Mouse (Mus musculus) cerebellum, adult 2 months (tissue): ENCODE data around the gene Rplp2. TPM values are rescaled to one million over a fixed set of nuclear protein-coding genes. Genes with fewer than 3 reads are reported as not detected.

ENCODE experiments used
- DNase-seq, 2 experiments: peaks; one replicate each; pipeline ENCODE4 v3.0.0; 2021
- H3K27ac ChIP-seq: fragments of 200-500 bp; 2 replicates; pipeline ENCODE4 v1.5.1; 2012; ENCODE audit warnings: low read length, control low read depth, inconsistent platforms; ENCODE audit not compliant: insufficient read depth
- H3K27me3 ChIP-seq: fragments of 200-500 bp; 2 replicates; pipeline ENCODE4 v1.6.1; 2012; ENCODE audit warnings: inconsistent platforms, mild to moderate bottlenecking, low read length, moderate library complexity; ENCODE audit not compliant: control insufficient read depth, insufficient read depth
- H3K4me1 ChIP-seq: fragments of 200-500 bp; 2 replicates; pipeline ENCODE4 v1.6.1; 2011; ENCODE audit warnings: low read length; ENCODE audit not compliant: control insufficient read depth, insufficient read depth
- H3K4me3 ChIP-seq: fragments of 200-500 bp; replicated peaks from 2 replicates; pipeline ENCODE3; 2011; ENCODE audit warnings: mild to moderate bottlenecking, low read depth, low read length, control low read depth; ENCODE audit not compliant: insufficient read depth
- CTCF ChIP-seq: fragments of 200-500 bp; IDR thresholded peaks from 2 replicates; pipeline ENCODE4 v1.5.1; 2011; ENCODE audit warnings: low read depth, mild to moderate bottlenecking, control low read depth, low read length, moderate library complexity, borderline replicate concordance; ENCODE audit not compliant: insufficient read depth
- POLR2A ChIP-seq: fragments of 200-500 bp; IDR thresholded peaks from 2 replicates; pipeline ENCODE4 v1.6.1; 2011; ENCODE audit warnings: low read length, control low read depth, borderline replicate concordance; ENCODE audit not compliant: insufficient read depth
- WGBS: fragments of 180-500 bp; shearing (Covaris S2); methylation state at CpG from one replicate; pipeline ENCODE4 v1.1.7; 2018; 5-methylcytosine and 5-hydroxymethylcytosine counted together
- polyA plus RNA-seq: library from polyadenylated mRNA; depleted of rRNA; stranded (reverse); fragments of >200 nt; gene quantifications from 2 replicates; pipeline ENCODE4 v1.2.3, GENCODE M21; 2012

The Rplp2 gene
- polyA plus RNA-seq, 1 experiment, result 571 TPM

- DNase-seq, result no peak
- 77% methylated on average over 6 of the region's 6 CpGs for WGBS
- Histone ChIP-seq H3K27ac (no peak overlapping the region), H3K4me1 (peaks cover 21% of the 10 kb centered on the region), H3K27me3 (no peaks in the 10 kb centered on the region), H3K4me3 (no peak overlapping the region)
- TF ChIP-seq CTCF (no peak), POLR2A (no peak)
Measured at GRCm38 (mm10) chr7:141472226-141472625, 25.1 kb downstream of the Rplp2 start.

GRCm38 (mm10) chr7:141472763-141473162 is 25.6 kb downstream of the Rplp2 start:
- peaks cover 21% of the 10 kb centered on the region for H3K4me1 ChIP-seq
- no peak for DNase-seq
- WGBS, result 83% methylated on average over 6 of the region's 6 CpGs
- TF ChIP-seq CTCF (no peak), POLR2A (no peak)
- H3K4me3 ChIP-seq, result no peak overlapping the region
- H3K27ac ChIP-seq, result no peak overlapping the region
- H3K27me3 ChIP-seq, result no peaks in the 10 kb centered on the region

GRCm38 (mm10) chr7:141474160-141474559 is 27.0 kb downstream of the Rplp2 start:
- no peak for DNase-seq
- WGBS, result 7% methylated on average over 5 of the region's 5 CpGs
- Histone ChIP-seq H3K27ac (no peak overlapping the region), H3K4me1 (peaks cover 10% of the 10 kb centered on the region), H3K4me3 (peak overlapping the region; percentile 68), H3K27me3 (no peaks in the 10 kb centered on the region)
- TF ChIP-seq CTCF (no peak), POLR2A (no peak)

GRCm38 (mm10) chr7:141475011-141475804 is 28.0 kb downstream of the Rplp2 start, which contains the start of the genes Polr2l and Tspan4:
Gene Polr2l, minus strand, starts transcription at chr7:141475132.
Gene Tspan4, plus strand, starts transcription at chr7:141475240.
- TF ChIP-seq POLR2A (peak; percentile 80), CTCF (no peak)
- DNase-seq, result peak; percentile 86 to 93
- Histone ChIP-seq H3K27ac (peak within 1 kb of the TSS; percentile 86), H3K4me3 (peak within 1 kb of the TSS; percentile 68), H3K4me1 (peaks cover 8% of the 10 kb centered on the region), H3K27me3 (no peaks in the 10 kb centered on the region)
- under 1% methylated on average over 87 of the region's 87 CpGs for WGBS

- DNase-seq, result no peak
- TF ChIP-seq POLR2A (no peak), CTCF (no peak)
- WGBS, result 4% methylated on average over 12 of the region's 12 CpGs
Measured at GRCm38 (mm10) chr7:141475805-141476158, 28.6 kb downstream of the Rplp2 start.

GRCm38 (mm10) chr7:141476226-141476980 is 29.2 kb downstream of the Rplp2 start:
- Histone ChIP-seq H3K27ac (peak overlapping the region; percentile 41), H3K27me3 (no peaks in the 10 kb centered on the region), H3K4me3 (peak overlapping the region; percentile 19), H3K4me1 (peaks cover 8% of the 10 kb centered on the region)
- DNase-seq, result peak in 1 of 2 experiments; percentile 54
- 2% methylated on average over 17 of the region's 17 CpGs for WGBS
- TF ChIP-seq CTCF (no peak), POLR2A (no peak)

More at GRCm38 (mm10) chr7:141475805-141476158, 28.6 kb downstream of the Rplp2 start:
- Histone ChIP-seq H3K4me3 (peak overlapping the region; percentile 68), H3K4me1 (peaks cover 8% of the 10 kb centered on the region), H3K27ac (peak overlapping the region; percentile 41; the same call in 1 of the 2 replicates), H3K27me3 (no peaks in the 10 kb centered on the region)

- TF ChIP-seq POLR2A (no peak), CTCF (no peak)
- 14% methylated on average over 7 of the region's 7 CpGs for WGBS
- Histone ChIP-seq H3K4me3 (no peak overlapping the region), H3K27me3 (no peaks in the 10 kb centered on the region), H3K27ac (peak overlapping the region; percentile 41), H3K4me1 (peaks cover 8% of the 10 kb centered on the region)
- no peak for DNase-seq
Measured at GRCm38 (mm10) chr7:141476981-141477370, 29.8 kb downstream of the Rplp2 start.
